Mouse (Mus musculus): ENCODE results near the gene Ppp2r5a.

- TF ChIP-seq CTCF (IDR thresholded peaks at IDR 0.05; ENCODE audit: control insufficient read depth, insufficient read depth, low read length) (no peak), POLR2A (IDR thresholded peaks at IDR 0.05; ENCODE audit: borderline replicate concordance, control insufficient read depth, low read depth, low read length) (no peak)
These were observed 44.4 kb upstream of the Ppp2r5a start for GRCm38 (mm10) chr1:191447391-191448016.

Measured in bone marrow, adult 2 months (tissue).